Mouse (Mus musculus): ENCODE data around the gene Aqp7.

DNA sequence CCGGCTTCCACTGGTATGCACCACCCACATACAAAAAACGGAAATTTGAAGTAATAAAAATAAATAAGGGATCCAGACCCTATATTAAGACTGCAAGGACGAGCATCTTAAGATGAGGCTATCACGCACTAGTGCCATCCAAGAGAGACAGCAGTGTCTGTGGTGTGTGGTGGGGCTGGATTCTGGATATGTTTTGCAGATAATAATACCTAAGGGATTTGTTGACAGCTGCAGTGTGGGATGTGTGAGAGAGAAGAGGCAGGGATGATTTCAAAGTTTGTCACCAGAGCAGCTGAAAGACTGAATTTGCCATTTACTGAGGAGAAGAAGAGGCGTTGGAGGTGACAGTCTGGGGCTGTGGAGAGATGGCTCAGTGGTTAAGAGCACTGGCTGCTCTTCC lies 18.6 kb downstream of the Aqp7 start:
- TF ChIP-seq CTCF (IDR thresholded peaks at IDR 0.05) (no peak), EP300 (IDR thresholded peaks at IDR 0.05) (no peak)
